Mouse (Mus musculus) spleen, adult 2 months (tissue): Measurements from ENCODE around the gene Garnl3.

Experiments used
- CTCF ChIP-seq: fragments of 200-500 bp; IDR thresholded peaks from 2 replicates; pipeline ENCODE4 v1.5.1; 2011; ENCODE audit warnings: mild to moderate bottlenecking, inconsistent platforms; ENCODE audit not compliant: insufficient read depth, insufficient read length, insufficient replicate concordance; ENCODE audit errors: extremely low read depth
- POLR2A ChIP-seq: fragments of 200-500 bp; IDR thresholded peaks from 2 replicates; pipeline ENCODE4 v1.6.1; 2011; ENCODE audit warnings: low read depth, low read length, inconsistent platforms

DNA sequence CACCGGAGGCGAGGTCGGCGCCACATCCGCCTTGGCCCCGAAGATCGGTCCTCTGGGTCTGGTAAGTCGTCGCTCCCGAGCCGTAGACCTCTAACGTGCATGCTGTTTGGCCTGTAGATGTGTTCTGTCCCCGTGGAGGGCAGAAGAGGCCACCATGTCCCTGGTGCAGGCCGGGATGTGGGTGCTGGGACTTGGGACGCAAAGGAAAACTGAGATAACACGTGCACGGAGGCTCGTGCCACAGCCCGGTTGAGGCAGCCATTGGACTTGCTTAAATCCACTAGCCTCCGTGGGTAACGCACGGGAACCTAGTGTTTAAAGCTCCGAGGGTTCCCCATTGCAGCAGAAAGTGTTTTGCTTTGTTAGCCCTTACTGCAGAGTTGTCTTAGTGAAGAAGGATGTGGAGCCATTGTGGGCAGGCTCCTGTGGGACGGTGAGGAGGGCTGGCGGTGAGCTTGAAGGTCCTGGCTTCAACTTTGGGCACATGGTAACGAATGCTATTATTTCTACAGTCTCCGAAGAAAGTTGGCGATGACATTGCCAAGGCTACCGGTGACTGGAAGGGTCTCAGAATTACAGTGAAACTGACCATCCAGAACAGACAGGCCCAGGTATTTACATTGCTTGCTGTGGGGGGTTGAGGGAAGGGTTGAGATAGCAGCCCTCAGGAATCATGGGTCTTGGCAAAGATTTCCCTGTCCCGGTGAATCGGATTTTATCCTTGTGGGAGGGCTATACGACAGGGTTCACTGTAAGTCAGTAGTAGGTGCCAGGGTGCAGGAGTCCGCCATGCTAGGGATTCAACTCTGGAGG is 169.2 kb downstream of the Garnl3 start:
- TF ChIP-seq CTCF (no peak), POLR2A (no peak)
